Mouse (Mus musculus) C2C12 (cell line): ENCODE results near the gene Ccdc158.

ENCODE experiments used
- CTCF ChIP-seq: IDR thresholded peaks from one replicate; pipeline ENCODE4 v1.5.1; 2011; ENCODE audit not compliant: control insufficient read depth, insufficient read depth, insufficient read length
- FOSL1 ChIP-seq: IDR thresholded peaks from one replicate; pipeline ENCODE4 v1.8.0; 2011; ENCODE audit warnings: mild to moderate bottlenecking, low read length; ENCODE audit not compliant: poor library complexity, insufficient read depth, severe bottlenecking
- MYOG ChIP-seq: IDR thresholded peaks from one replicate; pipeline ENCODE4 v1.6.1; 2011; ENCODE audit not compliant: control insufficient read depth, insufficient read length; ENCODE audit errors: extremely low read depth
- USF1 ChIP-seq: IDR thresholded peaks from one replicate; pipeline ENCODE4 v1.6.1; 2011; ENCODE audit warnings: low read depth, mild to moderate bottlenecking, control low read depth, moderate library complexity

- no peak for TF ChIP-seq CTCF
- TF ChIP-seq USF1 = no peak
- no peak for TF ChIP-seq MYOG
- TF ChIP-seq FOSL1 = no peak
Measured at GRCm38 (mm10) chr5:92715890-92716289, 40.8 kb upstream of the Ccdc158 start.
